Mouse (Mus musculus): ENCODE measurements around the gene Slc38a10. TPM values are rescaled to one million over a fixed set of nuclear protein-coding genes. Genes with fewer than 3 reads are reported as not detected.

Slc38a10 gene
- 2.1 TPM for polyA plus RNA-seq (2014; fragmentation: Illumina TruSeq; extraction: RNeasy Lipid Tissue Mini Kit (QIAGEN cat#74804); ENCODE audit: low read depth, low replicate concordance)

DNA sequence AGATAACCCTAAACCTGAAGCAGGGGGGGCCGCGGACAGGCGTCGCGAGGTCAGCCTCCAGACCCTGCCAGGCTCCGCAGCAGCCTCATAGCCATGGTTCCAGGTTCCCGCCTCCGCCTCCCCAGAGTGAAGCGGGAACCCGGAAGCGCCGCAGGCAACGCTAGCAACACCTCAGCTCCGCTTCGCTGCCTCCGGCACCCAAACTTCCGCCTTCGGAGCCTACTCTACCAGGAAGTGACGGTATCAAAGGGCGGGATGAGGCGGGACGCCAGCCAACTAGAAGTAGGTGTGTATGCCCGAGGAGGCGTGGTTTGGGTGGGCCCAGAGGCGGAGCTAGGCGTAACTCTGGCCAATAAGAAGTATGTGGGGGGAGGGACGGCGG, at the start of gene Slc38a10:
Slc38a10 (minus strand) TSS at position 234 of the 382 bp plus-strand sequence.

DNA sequence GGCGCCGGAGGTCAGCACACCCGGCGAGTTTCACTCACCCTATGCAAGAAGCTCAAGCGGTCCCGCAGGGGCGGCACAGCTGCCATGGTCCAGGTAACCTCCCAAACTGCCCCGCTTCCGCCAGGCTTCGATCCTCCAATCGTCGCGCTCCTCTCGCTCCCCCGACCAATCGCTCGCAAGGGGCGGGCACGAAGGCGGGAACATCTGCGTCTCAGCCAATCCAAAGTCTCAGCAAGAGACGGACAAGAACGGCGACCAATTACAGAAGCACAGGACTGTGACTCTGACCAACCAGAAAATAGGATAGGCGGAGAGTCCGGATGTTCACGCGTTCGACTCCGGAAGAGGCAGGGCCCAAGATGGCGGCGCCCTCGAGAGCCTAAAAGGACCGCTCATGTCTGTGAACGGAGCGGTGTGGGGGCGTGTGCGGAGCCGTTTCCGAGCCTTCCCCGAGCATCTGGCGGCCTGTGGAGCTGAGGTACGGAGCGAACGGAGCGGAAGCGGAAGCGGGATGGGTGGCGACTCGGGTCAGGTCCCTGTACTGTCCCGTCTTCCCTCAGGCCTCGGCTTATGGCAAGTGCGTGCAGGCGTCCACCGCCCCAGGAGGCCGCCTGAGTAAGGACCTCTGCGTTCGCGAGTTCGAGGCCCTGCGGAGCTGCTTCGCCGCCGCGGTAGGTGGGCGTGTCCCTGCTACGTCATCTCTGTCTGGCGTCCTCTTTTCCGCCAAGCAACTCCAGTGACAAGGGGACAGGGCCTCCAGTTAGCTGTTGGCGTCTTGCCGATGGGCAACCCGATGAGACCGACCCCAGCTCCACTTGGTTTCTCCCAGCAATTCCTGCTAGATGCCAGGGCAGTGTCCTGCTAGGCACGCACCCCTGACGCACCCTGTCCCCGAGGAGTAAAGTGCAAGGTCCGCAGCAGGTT, 52.3 kb downstream of the Slc38a10 start, which contains the start of the genes Tepsin and Ndufaf8:
Tepsin (minus strand) TSS at position 144 of the 924 bp plus-strand sequence.
Ndufaf8 (plus strand) TSS at position 341 of the 924 bp plus-strand sequence.

DNA sequence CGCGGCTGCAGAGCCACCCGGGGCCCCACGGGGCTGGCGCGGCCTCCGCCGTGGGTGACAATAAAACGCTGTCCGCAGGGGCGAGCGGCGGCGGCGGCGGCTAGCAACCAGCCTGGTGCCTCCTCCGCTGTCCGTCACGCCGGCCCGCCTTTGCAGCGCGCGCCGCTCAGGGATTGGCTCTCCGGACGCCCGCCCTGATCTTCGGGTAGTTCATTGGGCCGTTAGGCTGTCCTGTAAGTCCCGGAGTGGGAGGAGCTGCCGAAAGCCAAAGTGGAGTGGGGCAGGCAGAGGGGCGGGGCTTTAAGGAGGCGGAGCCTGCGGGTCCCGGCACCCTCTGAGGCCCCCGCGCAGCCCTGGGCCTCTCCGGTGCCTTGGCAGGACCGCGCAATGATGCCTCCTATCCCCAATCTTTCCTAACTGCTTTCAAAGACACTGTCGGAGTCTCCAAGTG, 64.4 kb downstream of the Slc38a10 start, which contains the start of gene Cep131:
Cep131 (minus strand) TSS at position 126 of the 451 bp plus-strand sequence.

Other genes starting within 250 kb of the Slc38a10 start
- gene Chmp6, start 237.9 kb downstream of the Slc38a10 start, polyA plus RNA-seq (2014; fragmentation: Illumina TruSeq; extraction: RNeasy Lipid Tissue Mini Kit (QIAGEN cat#74804); ENCODE audit: low read depth, low replicate concordance), result 1.8 TPM
- gene Baiap2, start 208.6 kb downstream of the Slc38a10 start, polyA plus RNA-seq (2014; fragmentation: Illumina TruSeq; extraction: RNeasy Lipid Tissue Mini Kit (QIAGEN cat#74804); ENCODE audit: low read depth, low replicate concordance), result 2.2 TPM
- 0.25 TPM for gene Aatk, start 104.2 kb downstream of the Slc38a10 start, polyA plus RNA-seq (2014; fragmentation: Illumina TruSeq; extraction: RNeasy Lipid Tissue Mini Kit (QIAGEN cat#74804); ENCODE audit: low read depth, low replicate concordance)
- gene Cep131, start 64.5 kb downstream of the Slc38a10 start, polyA plus RNA-seq (2014; fragmentation: Illumina TruSeq; extraction: RNeasy Lipid Tissue Mini Kit (QIAGEN cat#74804); ENCODE audit: low read depth, low replicate concordance), result not detected
- 2.3 TPM for gene Tepsin, start 52.6 kb downstream of the Slc38a10 start, polyA plus RNA-seq (2014; fragmentation: Illumina TruSeq; extraction: RNeasy Lipid Tissue Mini Kit (QIAGEN cat#74804); ENCODE audit: low read depth, low replicate concordance)
- gene Ndufaf8, start 52.4 kb downstream of the Slc38a10 start, polyA plus RNA-seq (2014; fragmentation: Illumina TruSeq; extraction: RNeasy Lipid Tissue Mini Kit (QIAGEN cat#74804); ENCODE audit: low read depth, low replicate concordance), result 2.2 TPM
- 2.0 TPM for gene Bahcc1, start 81.6 kb upstream of the Slc38a10 start, polyA plus RNA-seq (2014; fragmentation: Illumina TruSeq; extraction: RNeasy Lipid Tissue Mini Kit (QIAGEN cat#74804); ENCODE audit: low read depth, low replicate concordance)
- gene Actg1, start 197.2 kb upstream of the Slc38a10 start, polyA plus RNA-seq (2014; fragmentation: Illumina TruSeq; extraction: RNeasy Lipid Tissue Mini Kit (QIAGEN cat#74804); ENCODE audit: low read depth, low replicate concordance), result 1,187 TPM
- not detected for gene Fscn2, start 210.2 kb upstream of the Slc38a10 start, polyA plus RNA-seq (2014; fragmentation: Illumina TruSeq; extraction: RNeasy Lipid Tissue Mini Kit (QIAGEN cat#74804); ENCODE audit: low read depth, low replicate concordance)
- gene Faap100, start 227.4 kb upstream of the Slc38a10 start, polyA plus RNA-seq (2014; fragmentation: Illumina TruSeq; extraction: RNeasy Lipid Tissue Mini Kit (QIAGEN cat#74804); ENCODE audit: low read depth, low replicate concordance), result not detected

Measured in sigmoid colon, adult 10 weeks (tissue).